Mouse (Mus musculus) adrenal gland, postnatal 36 days (tissue): Measurements from ENCODE around the gene En2. TPM values are rescaled to one million over a fixed set of nuclear protein-coding genes. Genes with fewer than 3 reads are reported as not detected.
A peak's percentile ranks its signal among the peaks of the same experiment; 100 is the strongest.

Experiments
- DNase-seq, 2 experiments: peaks; one replicate each; pipeline ENCODE4 v3.0.0; 2021; ENCODE audit warnings: mixed read lengths in 1 of 2
- total RNA-seq, 2 experiments: library from RNA; stranded (reverse); gene quantifications; 2 replicates each; pipeline ENCODE4 v1.2.3; 2021

The En2 gene
- total RNA-seq, 2 experiments from 2014 or later = 0.07 to 0.16 TPM

DNA sequence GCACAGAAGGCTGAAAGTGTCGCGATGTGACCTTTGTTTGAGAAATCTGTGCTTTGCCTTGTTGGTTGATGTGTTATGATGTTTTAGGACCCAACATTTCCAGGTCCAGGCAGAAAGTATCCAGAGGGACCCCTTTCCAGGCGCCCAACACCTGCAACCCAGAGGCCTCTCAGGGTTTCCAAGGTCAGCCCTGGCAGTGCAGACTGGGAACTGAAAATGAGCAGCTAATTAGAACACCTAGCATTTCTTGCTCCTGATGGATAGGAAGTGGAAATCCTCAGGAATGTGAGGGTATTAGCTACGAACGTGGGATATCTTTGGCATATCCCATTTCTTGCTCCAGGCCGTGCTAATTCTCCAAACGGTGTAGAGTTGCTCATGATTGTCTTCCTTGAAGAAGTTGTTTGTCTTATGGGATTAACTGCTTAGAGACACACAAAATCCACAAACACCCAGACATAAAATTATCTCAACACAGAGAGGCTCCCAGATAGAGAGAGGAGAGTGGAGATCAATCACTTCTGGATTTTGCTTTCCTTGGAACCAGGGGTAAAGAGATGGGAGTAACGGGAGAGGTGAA is 5.5 kb upstream of the En2 start:
- no peak for DNase-seq

GRCm38 (mm10) chr5:28161383-28161937 is 4.0 kb upstream of the En2 start:
- no peak for DNase-seq

- no peak for DNase-seq
Observed at GRCm38 (mm10) chr5:28161938-28162402, 3.5 kb upstream of the En2 start.

- DNase-seq = no peak
Observed at GRCm38 (mm10) chr5:28163926-28164325, 1.6 kb upstream of the En2 start.

GRCm38 (mm10) chr5:28166256-28167231 is 1.1 kb downstream of the En2 start:
- peak; percentile 68 to 69 for DNase-seq

DNA sequence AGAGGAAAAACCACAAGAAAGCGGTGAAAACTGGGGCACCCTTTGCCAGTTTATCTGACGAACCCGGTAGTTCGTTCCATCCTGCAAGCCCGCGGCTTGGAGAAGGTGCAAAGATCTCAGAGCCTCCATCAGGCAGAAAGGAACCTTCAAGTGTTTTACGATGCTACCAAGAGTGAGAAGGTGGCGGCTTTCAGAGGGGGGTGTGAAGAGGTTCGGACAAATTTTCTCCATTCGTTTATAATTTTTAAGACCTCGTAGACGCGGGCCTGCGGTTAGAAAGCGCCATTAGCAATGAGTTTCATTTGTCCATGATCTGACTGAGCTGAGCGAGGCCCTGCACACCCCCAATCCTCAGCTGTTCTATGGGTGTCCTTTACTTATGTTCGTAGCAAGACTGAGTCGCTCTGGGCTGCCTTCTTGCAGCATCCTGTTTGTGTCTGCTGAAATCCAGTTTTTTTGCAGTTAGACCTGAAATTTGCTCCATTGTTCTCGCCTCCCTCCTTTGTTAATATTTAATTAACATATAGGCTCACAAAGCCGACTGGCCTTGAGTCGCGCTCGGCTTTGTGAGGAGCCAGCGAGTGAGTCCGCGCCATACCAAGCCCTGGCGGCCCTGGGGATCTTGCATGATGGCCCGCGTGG is 2.2 kb downstream of the En2 start:
- peak; percentile 21 for DNase-seq

DNA sequence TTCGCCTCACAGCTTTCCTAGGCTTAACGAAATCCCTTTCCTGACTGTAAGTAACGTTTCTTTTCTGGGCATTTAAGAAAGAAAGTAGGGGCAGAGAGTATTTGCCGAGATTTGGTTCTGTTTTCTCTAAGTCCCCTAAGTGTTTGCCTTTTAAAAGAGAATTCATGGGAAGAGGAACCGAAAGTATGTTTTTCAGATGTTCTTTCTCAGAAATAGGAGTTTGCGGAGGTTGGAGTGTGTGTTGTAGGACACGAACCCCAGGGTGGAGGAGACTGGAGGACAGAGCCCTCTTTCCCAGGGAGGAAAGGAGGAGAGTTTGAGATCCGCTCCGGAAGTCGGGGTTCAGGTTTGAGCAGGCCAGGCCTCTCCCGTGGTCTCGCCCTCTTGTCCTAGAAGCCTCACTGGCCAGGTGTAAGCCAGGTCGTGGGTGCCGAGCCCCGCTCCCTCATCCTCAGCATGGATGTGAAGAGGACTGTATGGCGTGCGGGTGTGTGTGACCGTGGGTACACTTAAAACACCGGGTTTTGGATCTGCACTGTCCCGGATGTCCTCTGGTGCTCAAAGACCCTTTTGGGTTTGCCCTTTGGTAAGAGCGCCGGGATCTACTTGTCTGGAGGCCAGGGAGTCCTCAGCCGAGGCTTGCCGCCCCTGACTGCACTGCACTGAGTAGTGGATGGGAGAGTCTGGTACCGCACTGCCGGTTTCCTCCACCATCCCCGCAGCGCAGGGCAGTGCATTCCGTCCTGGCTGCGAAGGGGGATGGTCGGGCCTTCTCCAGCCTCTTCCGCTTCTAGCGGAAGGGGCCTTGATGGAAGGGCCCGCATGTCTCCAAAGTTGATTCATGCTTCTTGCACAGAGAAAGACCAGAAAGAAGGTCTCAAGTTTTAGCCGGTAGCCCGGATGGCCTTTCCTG is 3.0 kb downstream of the En2 start:
- DNase-seq = no peak

DNA sequence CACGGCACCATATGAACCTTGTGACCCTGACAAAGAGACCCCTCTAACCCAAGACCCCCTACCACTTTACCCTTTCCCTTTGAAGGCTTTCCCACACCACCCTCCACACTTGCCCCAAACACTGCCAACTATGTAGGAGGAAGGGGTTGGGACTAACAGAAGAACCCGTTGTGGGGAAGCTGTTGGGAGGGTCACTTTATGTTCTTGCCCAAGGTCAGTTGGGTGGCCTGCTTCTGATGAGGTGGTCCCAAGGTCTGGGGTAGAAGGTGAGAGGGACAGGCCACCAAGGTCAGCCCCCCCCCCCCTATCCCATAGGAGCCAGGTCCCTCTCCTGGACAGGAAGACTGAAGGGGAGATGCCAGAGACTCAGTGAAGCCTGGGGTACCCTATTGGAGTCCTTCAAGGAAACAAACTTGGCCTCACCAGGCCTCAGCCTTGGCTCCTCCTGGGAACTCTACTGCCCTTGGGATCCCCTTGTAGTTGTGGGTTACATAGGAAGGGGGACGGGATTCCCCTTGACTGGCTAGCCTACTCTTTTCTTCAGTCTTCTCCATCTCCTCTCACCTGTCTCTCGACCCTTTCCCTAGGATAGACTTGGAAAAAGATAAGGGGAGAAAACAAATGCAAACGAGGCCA is 3.8 kb downstream of the En2 start:
- DNase-seq = no peak

- DNase-seq = no peak
Observed at GRCm38 (mm10) chr5:28170081-28170480, 4.6 kb downstream of the En2 start.

DNA sequence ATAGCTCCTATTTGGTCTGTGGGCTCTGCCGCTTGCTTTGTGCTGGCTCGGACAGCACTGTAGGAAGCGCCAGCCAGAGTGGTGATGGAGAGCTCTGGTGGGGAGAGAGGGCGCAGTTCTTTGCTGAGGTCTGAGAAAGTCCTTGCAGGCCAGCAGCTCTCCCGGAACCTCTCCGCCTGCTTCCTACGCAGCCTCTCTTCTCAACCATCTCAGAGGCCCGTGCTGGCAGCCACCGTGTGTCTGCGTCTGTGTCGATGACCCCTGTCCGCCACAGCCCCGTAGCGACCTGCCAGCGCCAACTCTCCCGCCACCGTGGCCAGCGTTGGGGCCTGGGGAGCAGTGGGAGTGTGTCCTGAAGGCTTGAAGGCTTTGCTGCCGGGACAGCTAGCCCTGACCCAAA is 5.4 kb downstream of the En2 start:
- no peak for DNase-seq

DNA sequence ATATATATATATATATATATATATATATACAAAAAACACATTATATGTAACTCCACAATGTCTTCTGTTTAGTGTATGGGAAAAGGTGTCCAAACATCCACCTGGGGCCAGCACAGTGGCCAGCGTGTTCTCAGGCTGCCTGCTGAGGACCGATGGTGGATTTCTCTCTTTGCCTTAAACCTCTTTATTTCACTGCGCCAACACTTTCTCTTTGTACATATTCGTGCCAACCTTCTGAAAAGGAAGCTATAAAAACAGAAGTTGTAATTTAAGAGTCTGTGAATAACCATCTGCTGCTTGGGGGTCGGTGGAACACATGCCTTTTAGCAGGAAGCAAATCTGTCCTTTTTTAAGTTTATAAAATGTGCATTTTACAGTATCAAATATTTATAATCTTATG is 6.2 kb downstream of the En2 start:
- no peak for DNase-seq

- no peak for DNase-seq
Observed at GRCm38 (mm10) chr5:28172261-28172920, 6.9 kb downstream of the En2 start.

DNA sequence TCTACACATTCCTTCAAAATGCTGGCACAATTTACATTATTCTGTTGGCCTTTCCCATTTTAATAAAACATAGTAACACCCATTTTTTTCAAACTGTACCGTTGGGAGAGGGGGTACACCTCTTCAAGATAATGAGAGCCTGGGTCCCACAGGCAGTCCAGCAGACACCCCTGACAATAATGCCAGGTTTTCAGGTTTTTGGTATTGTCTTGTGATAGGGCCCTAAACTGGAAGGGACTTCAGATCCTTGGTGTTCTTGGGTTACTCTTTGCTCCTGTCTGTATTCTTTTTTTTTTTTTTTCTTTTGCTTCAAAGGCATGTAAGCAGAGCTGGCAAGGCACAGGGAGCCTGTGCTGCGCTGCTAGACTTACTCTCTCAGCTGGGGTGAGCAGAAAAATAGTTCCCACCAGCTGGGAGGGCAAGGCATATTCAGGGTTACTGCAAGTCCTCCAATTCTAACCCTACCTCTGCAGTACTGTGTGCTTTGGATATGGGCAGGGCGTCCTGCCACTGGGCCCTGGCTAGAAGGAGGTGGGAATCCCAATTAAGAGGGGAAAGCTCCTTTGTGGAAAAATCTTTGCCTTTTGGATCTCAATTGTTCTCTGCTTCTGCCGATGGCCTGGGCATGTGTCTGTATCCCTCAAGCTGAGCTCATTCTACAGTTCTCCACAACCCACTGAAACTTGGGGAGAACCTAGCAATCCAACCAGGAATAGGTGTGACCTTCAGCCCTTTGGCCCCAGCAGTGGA is 7.6 kb downstream of the En2 start:
- DNase-seq = no peak

- DNase-seq = no peak
Observed at GRCm38 (mm10) chr5:28173674-28174073, 8.2 kb downstream of the En2 start.

- DNase-seq = no peak
Observed at GRCm38 (mm10) chr5:28174086-28174485, 8.6 kb downstream of the En2 start.

DNA sequence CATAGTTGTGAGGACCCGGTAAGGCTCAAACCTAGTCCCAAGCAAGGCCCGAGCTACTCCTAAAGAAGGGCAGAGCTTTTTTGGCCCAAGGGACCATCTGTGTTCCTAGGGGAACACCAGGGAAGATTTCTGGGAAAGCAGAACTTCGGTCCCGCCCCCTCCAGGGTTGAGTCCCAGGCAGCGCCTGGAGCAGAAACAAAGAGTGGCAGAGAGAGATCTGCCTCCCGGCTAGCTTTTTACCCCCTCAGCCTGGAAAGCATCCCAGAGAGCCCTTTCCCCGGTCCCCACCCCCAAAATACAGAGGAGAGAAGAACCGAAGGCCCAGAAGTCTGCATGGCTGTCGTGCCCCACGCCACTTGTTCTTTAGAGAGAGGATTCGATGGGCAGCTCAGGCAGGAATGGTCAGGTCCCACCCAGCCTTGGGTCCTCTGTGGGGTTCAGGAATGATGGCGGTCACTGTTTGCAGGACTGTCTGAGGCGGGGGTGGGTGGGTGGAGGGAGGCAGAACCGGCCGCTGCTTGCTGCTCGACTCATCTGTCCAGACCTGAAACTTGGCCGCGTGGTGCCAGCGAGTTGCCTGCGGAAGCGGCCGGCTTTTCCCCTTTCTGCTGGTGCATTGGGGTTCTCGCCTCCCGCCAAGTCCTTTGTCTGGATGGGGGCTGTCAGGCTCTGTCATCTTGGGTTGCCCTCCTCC is 9.5 kb downstream of the En2 start:
- no peak for DNase-seq

DNA sequence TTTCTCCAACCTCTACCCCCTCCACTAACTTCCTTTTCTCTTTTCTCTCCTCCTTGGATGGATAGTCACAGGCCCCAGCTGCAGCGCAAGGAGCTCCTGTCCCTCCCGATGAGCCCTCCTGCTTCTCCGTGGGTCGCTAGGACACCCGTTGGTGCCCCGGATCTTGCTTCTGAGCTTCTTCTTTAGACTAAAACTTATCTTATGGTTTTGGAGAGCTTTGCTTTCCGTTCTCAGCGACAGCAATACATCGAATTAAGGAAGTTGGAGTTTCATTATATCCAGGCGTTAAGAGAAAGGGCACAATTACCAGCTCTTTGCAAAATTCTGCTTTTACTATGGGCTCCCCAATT is 10.1 kb downstream of the En2 start:
- no peak for DNase-seq

GRCm38 (mm10) chr5:28176023-28176422 is 10.5 kb downstream of the En2 start:
- DNase-seq = no peak

DNA sequence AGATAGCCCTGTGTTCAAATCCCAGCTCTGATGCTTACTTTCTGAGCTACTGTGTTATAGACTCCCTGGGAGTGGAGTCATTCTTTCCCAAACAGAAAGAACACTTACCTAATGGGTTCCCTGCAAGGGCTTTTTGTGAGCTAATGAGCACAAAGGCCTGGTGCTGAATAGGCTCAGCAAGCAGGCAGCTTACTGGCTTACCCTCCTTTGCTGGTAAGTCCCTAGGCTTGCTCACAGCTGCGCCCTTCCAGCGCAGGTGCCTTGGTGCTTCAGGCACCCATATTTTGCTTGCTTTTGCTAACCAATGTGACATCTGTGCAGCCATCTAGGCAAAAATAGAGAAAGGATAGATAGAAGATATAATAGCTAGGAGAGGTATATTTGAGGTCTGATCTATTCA is 11.1 kb downstream of the En2 start:
- DNase-seq = no peak
